ENCODE assay signal across 11 mouse cellular contexts in genomic region chr15:27797480-27798155, GRCm38 (mm10).
DNase-seq lines count a peak whose midpoint lies in the region; ATAC-seq lines count a peak whose summit lies in the region.
"Had no signal": no experiment of that assay in that cellular context is flagged by ENCODE, and none has a peak within 500 bp of the region (broad histone marks: within the 10 kb centered on the region; RNA-seq: fewer than 3 reads in every experiment).

No protein-coding gene starts in this region.

- H3K4me1 ChIP-seq in heart, embryonic 14.5 days (ENCODE audit: control insufficient read depth in 2 of 2, insufficient read depth in 2 of 2, low read length in 2 of 2), result peaks cover 38 to 44% of the 10 kb centered on the region in 2 experiments
- peaks cover 8% of the 10 kb centered on the region for H3K4me1 ChIP-seq in embryonic facial prominence, embryonic 11.5 days (ENCODE audit: control insufficient read depth, insufficient read depth, low read length)
- peaks cover 46% of the 10 kb centered on the region for H3K4me1 ChIP-seq in midbrain, embryonic 12.5 days

- peak overlapping the region; percentile 51 to 75; a peak in 2 of 4 replicates for H3K27ac ChIP-seq in heart, embryonic 14.5 days (replicated peaks in 1 of 2; ENCODE audit: control insufficient read depth in 1 of 2, insufficient read depth in 1 of 2, low read depth in 2 of 2, low read length in 2 of 2)
- H3K27ac ChIP-seq in embryonic facial prominence, embryonic 11.5 days (replicated peaks; ENCODE audit: low read depth, low read length), result peak overlapping the region; percentile 87
- H3K27ac ChIP-seq in midbrain, embryonic 12.5 days (replicated peaks), result peak overlapping the region; percentile 81
- H3K27ac ChIP-seq: liver, embryonic 15.5 days had no signal

- H3K4me3 ChIP-seq in heart, embryonic 14.5 days (ENCODE audit: control insufficient read depth in 1 of 2, insufficient read depth in 1 of 2, low read depth in 1 of 2, low read length in 2 of 2), result no peak overlapping the region
- H3K4me3 ChIP-seq in embryonic facial prominence, embryonic 11.5 days (ENCODE audit: low read depth, low read length), result no peak overlapping the region
- H3K4me3 ChIP-seq in midbrain, embryonic 12.5 days, result no peak overlapping the region
- H3K4me3 ChIP-seq: liver, embryonic 15.5 days had no signal

- WGBS in heart, embryonic 14.5 days, result 80% methylated on average over 20 of the region's 20 CpGs
- 27% methylated on average over 20 of the region's 20 CpGs for WGBS in embryonic facial prominence, embryonic 11.5 days
- WGBS in midbrain, embryonic 12.5 days, result 56% methylated on average over 20 of the region's 20 CpGs

- H3K9me3 ChIP-seq in heart, embryonic 14.5 days (ENCODE audit: control insufficient read depth, low read length), result no peaks in the 10 kb centered on the region
- no peaks in the 10 kb centered on the region for H3K9me3 ChIP-seq in embryonic facial prominence, embryonic 11.5 days (replicated peaks; ENCODE audit: control insufficient read depth, low read length)
- no peaks in the 10 kb centered on the region for H3K9me3 ChIP-seq in midbrain, embryonic 12.5 days
- H3K9me3 ChIP-seq: liver, embryonic 15.5 days had no signal

- DNase-seq in heart, postnatal 25 days (ENCODE audit: low spot score), result no peak
- DNase-seq in embryonic facial prominence, embryonic 11.5 days (ENCODE audit: low spot score), result peak; percentile 87
- DNase-seq in forelimb bud, embryonic 11.5 days (ENCODE audit: low read depth, low spot score), result peak; percentile 74
- DNase-seq in thymus, postnatal 10 days (ENCODE audit: low spot score in 2 of 2), result no peak
- no peak for DNase-seq in ovary, postnatal 10 days (ENCODE audit: low spot score)
- no peak for DNase-seq in lung, postnatal 14 days
- DNase-seq: cerebellum, adult 9-11 months; gastrocnemius, postnatal 14 days had no signal

- no peak for ATAC-seq in heart, embryonic 14.5 days (ENCODE audit: insufficient number of reproducible peaks, insufficient read depth, low FRiP score, low read depth)
- ATAC-seq in embryonic facial prominence, embryonic 11.5 days (replicated peaks; ENCODE audit: insufficient number of reproducible peaks, low FRiP score, low TSS enrichment, low read depth), result peak; percentile 72
- peak; percentile 65 for ATAC-seq in midbrain, embryonic 12.5 days (ENCODE audit: low FRiP score, low read depth)

- H3K27me3 ChIP-seq in heart, embryonic 14.5 days (ENCODE audit: control insufficient read depth, insufficient read depth, low read length), result no peaks in the 10 kb centered on the region
- H3K27me3 ChIP-seq in embryonic facial prominence, embryonic 11.5 days (ENCODE audit: control insufficient read depth, insufficient read depth, low read length), result no peaks in the 10 kb centered on the region
- H3K27me3 ChIP-seq in midbrain, embryonic 12.5 days, result peaks cover 8% of the 10 kb centered on the region; the same call in 1 of the 2 replicates
- H3K27me3 ChIP-seq: liver, embryonic 15.5 days had no signal

- peaks cover 26% of the 10 kb centered on the region for H3K36me3 ChIP-seq in heart, embryonic 14.5 days (ENCODE audit: control insufficient read depth, insufficient read depth, low read length)
- no peaks in the 10 kb centered on the region for H3K36me3 ChIP-seq in embryonic facial prominence, embryonic 11.5 days (replicated peaks; ENCODE audit: control insufficient read depth, insufficient read depth, low read depth, low read length)
- peaks cover 32% of the 10 kb centered on the region for H3K36me3 ChIP-seq in midbrain, embryonic 12.5 days

- no peak overlapping the region for H3K9ac ChIP-seq in heart, embryonic 14.5 days (ENCODE audit: low read length)
- no peak overlapping the region for H3K9ac ChIP-seq in embryonic facial prominence, embryonic 11.5 days (replicated peaks; ENCODE audit: low read length)
- no peak overlapping the region for H3K9ac ChIP-seq in midbrain, embryonic 12.5 days (replicated peaks)
- H3K9ac ChIP-seq: liver, embryonic 15.5 days had no signal

- intact Hi-C loops in heart, postnatal 25 days (cut with DNase I), result loop anchor here (2.0 kb wide), 1 partner anchor 15 kb away; no protein-coding TSS in a partner anchor

- no peak overlapping the region for H3K4me2 ChIP-seq in heart, embryonic 14.5 days (ENCODE audit: low read length)
- no peak overlapping the region for H3K4me2 ChIP-seq in embryonic facial prominence, embryonic 11.5 days (ENCODE audit: low read depth, low read length)
- no peak overlapping the region for H3K4me2 ChIP-seq in midbrain, embryonic 12.5 days (replicated peaks)
- H3K4me2 ChIP-seq: liver, embryonic 15.5 days had no signal

Comparison
In these comparisons a context has a peak if more than half of its experiments do, and no peak if none do; other contexts are left out.
1. DNase-seq: peak in embryonic facial prominence, embryonic 11.5 days (single experiment) and forelimb bud, embryonic 11.5 days (single experiment); none in heart, postnatal 25 days (single experiment), thymus, postnatal 10 days (0 of 2), ovary, postnatal 10 days (single experiment) and lung, postnatal 14 days (single experiment).
2. Peak in every context shown above with its lines, with median percentiles within 50 percentile points of each other: H3K27ac ChIP-seq.